Mouse (Mus musculus) midbrain, embryonic 16.5 days (tissue): ENCODE measurements around the gene Gm45234. TPM values are rescaled to one million over a fixed set of nuclear protein-coding genes. Genes with fewer than 3 reads are reported as not detected.

Experiments used
- ATAC-seq: fragments of 200-750 bp; cut with Nextera tagmentation; 2 replicates; pipeline ENCODE4 v1.8.0; 2017; ENCODE audit warnings: moderate TSS enrichment
- H3K27ac ChIP-seq: fragments of 300-500 bp; sonication (generic); 2 replicates; pipeline ENCODE4 v1.5.1; 2014; ENCODE audit warnings: mild to moderate bottlenecking, low read length, mixed read lengths
- H3K27me3 ChIP-seq: fragments of 300-500 bp; sonication (generic); 2 replicates; pipeline ENCODE4 v1.6.1; 2014; ENCODE audit warnings: low read depth, low read length, mixed read lengths; ENCODE audit not compliant: control insufficient read depth, insufficient read depth
- H3K36me3 ChIP-seq: fragments of 300-500 bp; sonication (generic); 2 replicates; pipeline ENCODE4 v1.6.1; 2014; ENCODE audit warnings: mild to moderate bottlenecking, low read length, moderate library complexity, mixed read lengths; ENCODE audit not compliant: control insufficient read depth, insufficient read depth
- H3K4me1 ChIP-seq: fragments of 300-500 bp; sonication (generic); 2 replicates; pipeline ENCODE4 v1.6.1; 2014; ENCODE audit warnings: mild to moderate bottlenecking, low read length, mixed read lengths; ENCODE audit not compliant: control insufficient read depth, insufficient read depth
- H3K4me2 ChIP-seq: fragments of 300-500 bp; sonication (generic); 2 replicates; pipeline ENCODE4 v1.6.1; 2014; ENCODE audit warnings: mild to moderate bottlenecking, low read length, mixed read lengths
- H3K4me3 ChIP-seq: fragments of 300-500 bp; sonication (generic); 2 replicates; pipeline ENCODE4 v1.5.1; 2014; ENCODE audit warnings: low read depth, mild to moderate bottlenecking, low read length, moderate library complexity, mixed read lengths
- H3K9ac ChIP-seq: fragments of 300-500 bp; sonication (generic); 2 replicates; pipeline ENCODE4 v1.6.1; 2014; ENCODE audit warnings: low read depth, low read length, mixed read lengths
- H3K9me3 ChIP-seq: fragments of 300-500 bp; sonication (generic); replicated peaks from 2 replicates; pipeline ENCODE4 v1.6.1; 2014; ENCODE audit warnings: mild to moderate bottlenecking, low read length, mixed read lengths; ENCODE audit not compliant: control insufficient read depth, poor library complexity, severe bottlenecking
- WGBS: fragments of 180-500 bp; shearing (Covaris S2); extraction: QIAGEN DNeasy Blood & Tissue Kit; methylation state at CpG from one replicate; pipeline ENCODE4 v1.1.7; 2014; 5-methylcytosine and 5-hydroxymethylcytosine counted together
- polyA plus RNA-seq: library from polyadenylated mRNA; unstranded; fragments of >200 nt; fragmentation: Nextera tagmentation; extraction: Ambion mirVana; gene quantifications from 2 replicates; pipeline ENCODE4 v1.2.1, GENCODE M21; 2015

The Gm45234 gene
- polyA plus RNA-seq, 1 experiment from 2014 or later = not detected

GRCm38 (mm10) chr6:124708289-124708889, 47.4 kb downstream of the Gm45234 start:
- no peak overlapping the region for H3K4me2 ChIP-seq
- H3K9me3 ChIP-seq = no peaks in the 10 kb centered on the region
- H3K4me1 ChIP-seq = peaks cover 25% of the 10 kb centered on the region
- no peak overlapping the region for H3K9ac ChIP-seq
- ATAC-seq = no peak
- peaks cover 5% of the 10 kb centered on the region for H3K36me3 ChIP-seq
- WGBS = 98% methylated on average over 10 of the region's 10 CpGs
- no peaks in the 10 kb centered on the region for H3K27me3 ChIP-seq
- no peak overlapping the region for H3K27ac ChIP-seq
- no peak overlapping the region for H3K4me3 ChIP-seq

GRCm38 (mm10) chr6:124706061-124706627, 49.7 kb downstream of the Gm45234 start:
- Histone ChIP-seq H3K4me2 (no peak overlapping the region), H3K4me3 (no peak overlapping the region), H3K9me3 (no peaks in the 10 kb centered on the region), H3K27me3 (no peaks in the 10 kb centered on the region), H3K9ac (no peak overlapping the region), H3K27ac (no peak overlapping the region), H3K4me1 (peaks cover 15% of the 10 kb centered on the region), H3K36me3 (peaks cover 11% of the 10 kb centered on the region)
- no peak for ATAC-seq
- WGBS = 91% methylated on average over 5 of the region's 5 CpGs

GRCm38 (mm10) chr6:124704417-124704816, 51.4 kb downstream of the Gm45234 start:
- Histone ChIP-seq H3K9me3 (no peaks in the 10 kb centered on the region), H3K4me2 (no peak overlapping the region), H3K27ac (no peak overlapping the region), H3K4me1 (no peaks in the 10 kb centered on the region; the same call in 1 of the 2 replicates), H3K27me3 (no peaks in the 10 kb centered on the region), H3K4me3 (no peak overlapping the region), H3K9ac (no peak overlapping the region), H3K36me3 (peaks cover 11% of the 10 kb centered on the region)
- WGBS = 96% methylated on average over 2 of the region's 2 CpGs
- no peak for ATAC-seq

- 80% methylated on average over 7 of the region's 7 CpGs for WGBS
- no peak overlapping the region for H3K27ac ChIP-seq
- H3K27me3 ChIP-seq = no peaks in the 10 kb centered on the region
- no peak overlapping the region for H3K9ac ChIP-seq
- ATAC-seq = no peak
- H3K4me1 ChIP-seq = no peaks in the 10 kb centered on the region
- no peak overlapping the region for H3K4me3 ChIP-seq
- H3K9me3 ChIP-seq = no peaks in the 10 kb centered on the region
- H3K36me3 ChIP-seq = peaks cover 14% of the 10 kb centered on the region
- no peak overlapping the region for H3K4me2 ChIP-seq
These were observed 52.0 kb downstream of the Gm45234 start for GRCm38 (mm10) chr6:124703789-124704188.

- no peak overlapping the region for H3K4me3 ChIP-seq
- H3K36me3 ChIP-seq = peaks cover 14% of the 10 kb centered on the region
- ATAC-seq = peak; percentile 39
- no peaks in the 10 kb centered on the region for H3K27me3 ChIP-seq
- H3K4me1 ChIP-seq = no peaks in the 10 kb centered on the region
- WGBS = 53% methylated on average over 3 of the region's 3 CpGs
- no peak overlapping the region for H3K9ac ChIP-seq
- no peak overlapping the region for H3K27ac ChIP-seq
- H3K4me2 ChIP-seq = no peak overlapping the region
- H3K9me3 ChIP-seq = no peaks in the 10 kb centered on the region
These were observed 53.1 kb downstream of the Gm45234 start for GRCm38 (mm10) chr6:124702784-124703103.

- Histone ChIP-seq H3K9ac (no peak overlapping the region), H3K4me2 (no peak overlapping the region), H3K27me3 (no peaks in the 10 kb centered on the region), H3K4me1 (no peaks in the 10 kb centered on the region), H3K36me3 (peaks cover 14% of the 10 kb centered on the region), H3K4me3 (no peak overlapping the region), H3K27ac (no peak overlapping the region), H3K9me3 (no peaks in the 10 kb centered on the region)
- ATAC-seq = peak; percentile 38; the same call in 1 of the 2 replicates
- 94% methylated on average over 17 of the region's 17 CpGs for WGBS
These were observed 53.6 kb downstream of the Gm45234 start for GRCm38 (mm10) chr6:124702102-124702783.

- H3K27ac ChIP-seq = no peak overlapping the region
- H3K9me3 ChIP-seq = no peaks in the 10 kb centered on the region
- no peak overlapping the region for H3K4me3 ChIP-seq
- H3K4me2 ChIP-seq = no peak overlapping the region
- no peak overlapping the region for H3K9ac ChIP-seq
- H3K4me1 ChIP-seq = no peaks in the 10 kb centered on the region
- WGBS = 77% methylated on average over 8 of the region's 8 CpGs
- no peaks in the 10 kb centered on the region for H3K27me3 ChIP-seq
- H3K36me3 ChIP-seq = peaks cover 14% of the 10 kb centered on the region
- ATAC-seq = no peak
These were observed 54.5 kb downstream of the Gm45234 start for GRCm38 (mm10) chr6:124701338-124701737.

GRCm38 (mm10) chr6:124699962-124700610, 55.7 kb downstream of the Gm45234 start:
- Histone ChIP-seq H3K36me3 (peaks cover 14% of the 10 kb centered on the region), H3K27ac (no peak overlapping the region), H3K4me3 (no peak overlapping the region), H3K27me3 (no peaks in the 10 kb centered on the region), H3K9ac (no peak overlapping the region), H3K4me1 (no peaks in the 10 kb centered on the region), H3K4me2 (no peak overlapping the region), H3K9me3 (no peaks in the 10 kb centered on the region)
- WGBS = 89% methylated on average over 11 of the region's 11 CpGs
- ATAC-seq = no peak; the same call in 1 of the 2 replicates

- no peaks in the 10 kb centered on the region for H3K4me1 ChIP-seq
- WGBS = 91% methylated on average over 4 of the region's 4 CpGs
- ATAC-seq = no peak
- H3K27ac ChIP-seq = no peak overlapping the region
- no peak overlapping the region for H3K4me3 ChIP-seq
- H3K4me2 ChIP-seq = no peak overlapping the region
- peaks cover 14% of the 10 kb centered on the region for H3K36me3 ChIP-seq
- no peaks in the 10 kb centered on the region for H3K27me3 ChIP-seq
- H3K9ac ChIP-seq = no peak overlapping the region
- H3K9me3 ChIP-seq = no peaks in the 10 kb centered on the region
These were observed 56.5 kb downstream of the Gm45234 start for GRCm38 (mm10) chr6:124699366-124699765.
